Mouse (Mus musculus) megakaryocyte-erythroid progenitor cell, adult 5-6 weeks (primary cell): ENCODE data around the gene Spef2. TPM values are rescaled to one million over a fixed set of nuclear protein-coding genes. Genes with fewer than 3 reads are reported as not detected.
A peak's percentile ranks its signal among the peaks of the same experiment; 100 is the strongest.
"Not testable (repeated sequence)": the region's sequence is repeated elsewhere in the genome, so short reads cannot be mapped to it uniquely, and the experiment has no call there.

Source experiments
- ATAC-seq: replicated peaks from 2 replicates; pipeline ENCODE4 v1.8.0; 2016; ENCODE audit warnings: mild to moderate bottlenecking, inconsistent platforms; ENCODE audit not compliant: severe bottlenecking, poor library complexity, low FRiP score, low TSS enrichment
- total RNA-seq, 2 experiments: library from RNA; stranded (forward) in 1 of 2; stranded (reverse) in 1 of 2; fragments of 200-1000, 215-1000 nt in 1 of 2; fragments of >200 nt in 1 of 2; fragmentation: Nextera tagmentation in 1 of 2; gene quantifications; 2 replicates each; pipeline ENCODE4 v1.2.3; 2014 to 2017

Gene Spef2
- total RNA-seq, 2 experiments from 2014 or later = 0.66 to 0.99 TPM

GRCm38 (mm10) chr15:9683485-9683884, 65.2 kb downstream of the Spef2 start:
- ATAC-seq = peak; percentile 50; the same call in 1 of the 2 replicates

DNA sequence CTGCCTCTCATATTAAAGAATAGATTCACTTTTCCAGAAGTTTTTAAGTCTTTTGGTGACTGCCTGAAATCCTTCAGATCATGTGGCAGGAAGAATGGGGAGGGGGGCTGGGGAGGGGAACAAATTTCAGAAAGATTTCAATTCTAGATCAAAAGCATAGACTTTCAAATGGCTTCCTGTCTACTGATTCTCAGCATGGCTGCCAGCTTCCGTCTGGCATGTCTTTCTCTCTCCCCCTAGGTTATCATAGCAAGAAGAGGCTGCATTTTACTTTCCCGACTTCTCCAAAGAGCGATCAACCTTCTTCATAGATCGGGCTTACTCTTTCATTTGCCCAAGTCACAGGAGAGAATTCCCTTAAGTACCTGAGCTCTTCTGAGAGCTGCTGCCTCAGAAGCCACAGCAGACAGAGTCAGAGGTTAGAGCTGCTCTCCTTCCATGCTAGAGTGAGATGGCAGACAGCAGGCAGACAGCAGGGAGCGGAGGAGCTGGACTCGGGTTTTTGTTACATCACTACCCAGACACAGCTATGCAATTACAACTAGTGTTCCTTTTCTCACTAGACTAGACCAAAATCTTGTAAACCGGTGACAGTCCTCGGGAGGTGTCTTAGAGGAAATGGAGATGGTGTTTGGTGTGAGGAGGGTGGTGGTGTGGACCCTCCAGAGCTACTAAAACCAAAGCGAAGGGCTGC, 71.2 kb downstream of the Spef2 start:
- no peak for ATAC-seq

- no peak for ATAC-seq
Observed at GRCm38 (mm10) chr15:9668575-9668974, 80.1 kb downstream of the Spef2 start.

DNA sequence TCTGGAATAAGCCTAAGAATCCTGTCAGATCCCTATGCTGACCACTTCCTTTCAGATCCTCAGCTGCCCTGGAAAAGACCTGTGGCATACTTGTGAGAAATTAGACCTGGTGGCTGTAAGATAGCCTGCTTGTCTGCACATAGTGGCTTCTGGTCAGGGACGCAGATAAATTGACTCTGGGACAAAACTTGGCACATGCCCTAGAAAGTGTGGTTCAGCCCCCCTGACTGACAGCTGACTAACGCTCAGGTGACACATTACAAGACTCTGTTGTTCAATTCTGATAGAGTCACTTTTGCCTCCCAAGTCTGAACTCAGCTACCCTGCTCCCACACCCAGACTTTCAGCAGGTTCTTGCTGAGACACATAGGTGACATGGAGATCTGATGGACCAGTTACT, 83.7 kb downstream of the Spef2 start:
- ATAC-seq = not testable (repeated sequence)

DNA sequence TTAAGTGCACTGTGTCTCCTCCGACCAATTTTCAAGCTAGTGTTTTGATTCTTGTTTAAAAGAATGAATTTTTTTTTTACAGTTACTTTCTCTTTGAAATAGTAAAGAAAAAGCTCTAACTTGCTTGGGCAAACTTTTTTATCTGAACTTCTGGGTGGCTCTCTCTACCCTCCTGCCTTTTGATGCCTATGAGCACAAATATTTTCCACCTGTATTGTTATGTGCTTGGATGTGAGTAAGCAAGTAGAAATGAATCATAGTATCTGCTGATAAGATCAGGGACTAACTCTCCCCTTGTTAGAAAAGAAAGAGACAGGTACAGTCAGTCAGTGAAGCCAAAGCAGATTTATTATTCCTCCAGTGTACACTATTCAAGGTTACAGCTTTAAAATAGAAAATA, 87.5 kb downstream of the Spef2 start:
- no peak for ATAC-seq

- no peak for ATAC-seq
Observed at GRCm38 (mm10) chr15:9634471-9634870, 114.2 kb downstream of the Spef2 start.

DNA sequence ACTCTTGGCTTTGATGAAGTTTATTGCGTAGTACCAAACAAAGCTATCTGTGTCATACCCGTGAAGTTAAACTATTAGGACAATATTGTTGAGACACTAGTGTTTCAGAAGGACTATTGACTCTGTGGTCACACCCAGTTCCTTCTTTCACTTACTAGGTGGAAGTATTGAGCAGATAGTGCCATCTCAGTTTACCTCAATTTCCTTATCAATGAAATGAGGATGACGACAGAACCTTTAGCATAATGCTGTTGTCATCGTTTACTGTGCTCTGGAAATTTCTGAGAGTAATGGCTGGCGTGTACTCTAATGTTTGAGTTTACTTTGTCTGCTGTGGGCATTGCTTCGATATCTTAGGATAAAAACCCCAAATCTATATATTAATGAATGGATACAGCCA, 117.0 kb downstream of the Spef2 start:
- no peak for ATAC-seq

DNA sequence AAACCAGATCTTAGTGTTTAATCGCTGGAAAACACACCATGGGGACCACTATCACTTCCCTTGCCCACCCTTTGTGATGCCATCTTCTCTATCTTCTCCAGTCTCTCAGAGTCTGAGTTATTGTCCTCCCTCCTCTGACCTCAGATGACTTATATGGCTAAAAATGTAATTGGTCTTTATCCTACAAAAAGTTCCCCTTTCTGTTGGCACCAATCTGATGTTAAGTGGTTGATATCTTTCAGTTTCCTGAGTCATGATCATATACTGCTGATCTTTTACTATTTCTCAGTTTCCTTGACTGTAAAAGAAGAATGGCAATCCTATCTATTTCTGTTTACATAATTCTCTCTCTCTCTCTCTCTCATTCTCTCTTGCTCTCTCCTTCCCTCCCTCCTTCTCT, 119.0 kb downstream of the Spef2 start:
- no peak for ATAC-seq

- no peak for ATAC-seq
Observed at GRCm38 (mm10) chr15:9624619-9625018, 124.0 kb downstream of the Spef2 start.

DNA sequence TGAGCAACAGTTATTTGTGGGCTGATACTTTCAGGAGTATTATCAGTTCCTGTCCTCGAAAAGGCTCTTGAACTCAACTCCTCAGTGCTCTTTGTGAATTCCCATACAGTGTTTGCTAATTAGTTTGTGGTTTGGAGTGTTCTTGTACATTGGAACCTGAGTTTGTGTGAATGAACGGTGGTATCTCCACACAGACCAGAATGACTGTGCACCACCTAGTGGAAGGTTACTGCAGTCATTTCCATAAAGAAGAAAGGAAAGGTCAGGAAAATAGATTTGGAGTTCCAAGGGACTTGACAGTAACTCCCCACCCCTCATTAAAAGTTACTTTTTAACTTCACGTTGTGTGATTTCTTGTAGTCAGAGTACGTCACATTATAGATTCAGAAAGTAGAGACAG, 140.5 kb downstream of the Spef2 start:
- no peak for ATAC-seq

- ATAC-seq = no peak
Observed at GRCm38 (mm10) chr15:9600088-9600455, 148.6 kb downstream of the Spef2 start.

GRCm38 (mm10) chr15:9599382-9600087, 149.1 kb downstream of the Spef2 start:
- no peak for ATAC-seq

GRCm38 (mm10) chr15:9596298-9597060, 152.2 kb downstream of the Spef2 start:
- ATAC-seq = no peak

GRCm38 (mm10) chr15:9589939-9590338, 158.7 kb downstream of the Spef2 start:
- ATAC-seq = no peak

- no peak for ATAC-seq
Observed at GRCm38 (mm10) chr15:9580470-9581280, 168.0 kb downstream of the Spef2 start.

DNA sequence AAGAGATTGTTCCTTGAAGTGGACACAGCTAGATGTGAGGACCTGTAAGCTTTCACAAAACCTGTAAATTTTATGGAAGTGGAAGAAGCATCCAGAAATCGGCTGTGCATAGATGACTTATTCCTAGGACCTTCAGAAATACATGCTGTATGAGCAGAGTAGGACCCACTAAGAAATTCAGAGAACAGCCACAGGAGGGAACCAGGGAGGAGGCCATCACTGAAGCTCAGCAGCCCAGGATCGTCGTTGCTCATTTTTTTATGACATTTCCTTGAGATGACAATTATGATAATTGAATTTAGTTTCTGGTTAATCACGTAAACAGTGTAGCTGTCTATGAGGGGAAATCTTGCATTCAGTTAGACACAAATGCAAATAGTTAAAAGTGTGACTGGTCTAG, 171.4 kb downstream of the Spef2 start:
- ATAC-seq = no peak

- no peak for ATAC-seq
Observed at GRCm38 (mm10) chr15:9574796-9575195, 173.9 kb downstream of the Spef2 start.

- no peak for ATAC-seq
Observed at GRCm38 (mm10) chr15:9573361-9573760, 175.3 kb downstream of the Spef2 start.

DNA sequence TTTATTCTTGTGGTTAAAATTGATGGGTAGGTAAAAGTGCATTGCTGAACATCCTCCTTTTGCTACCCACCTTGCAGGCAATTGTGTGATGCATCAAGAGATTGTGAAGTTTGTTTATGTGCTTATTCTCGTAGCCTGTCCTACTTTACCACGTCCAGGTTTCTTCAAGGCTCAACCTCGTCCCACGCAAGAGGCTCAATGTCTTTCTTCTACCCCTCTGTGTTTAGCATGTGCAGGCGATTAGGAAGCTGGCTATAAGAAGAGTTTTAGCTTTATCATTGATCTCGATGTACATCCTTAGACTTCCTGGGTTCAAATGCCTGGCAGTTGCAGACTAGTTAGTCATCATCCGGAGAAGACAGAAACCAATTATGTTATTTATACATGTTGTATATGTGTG, 176.0 kb downstream of the Spef2 start:
- ATAC-seq = no peak

GRCm38 (mm10) chr15:9571896-9572295, 176.8 kb downstream of the Spef2 start:
- no peak for ATAC-seq
